Mouse (Mus musculus): Measurements from ENCODE around the gene Sorl1. TPM values are rescaled to one million over a fixed set of nuclear protein-coding genes. Genes with fewer than 3 reads are reported as not detected.

The Sorl1 gene
- polyA plus RNA-seq, 1 experiment, result 3.5 TPM

DNA sequence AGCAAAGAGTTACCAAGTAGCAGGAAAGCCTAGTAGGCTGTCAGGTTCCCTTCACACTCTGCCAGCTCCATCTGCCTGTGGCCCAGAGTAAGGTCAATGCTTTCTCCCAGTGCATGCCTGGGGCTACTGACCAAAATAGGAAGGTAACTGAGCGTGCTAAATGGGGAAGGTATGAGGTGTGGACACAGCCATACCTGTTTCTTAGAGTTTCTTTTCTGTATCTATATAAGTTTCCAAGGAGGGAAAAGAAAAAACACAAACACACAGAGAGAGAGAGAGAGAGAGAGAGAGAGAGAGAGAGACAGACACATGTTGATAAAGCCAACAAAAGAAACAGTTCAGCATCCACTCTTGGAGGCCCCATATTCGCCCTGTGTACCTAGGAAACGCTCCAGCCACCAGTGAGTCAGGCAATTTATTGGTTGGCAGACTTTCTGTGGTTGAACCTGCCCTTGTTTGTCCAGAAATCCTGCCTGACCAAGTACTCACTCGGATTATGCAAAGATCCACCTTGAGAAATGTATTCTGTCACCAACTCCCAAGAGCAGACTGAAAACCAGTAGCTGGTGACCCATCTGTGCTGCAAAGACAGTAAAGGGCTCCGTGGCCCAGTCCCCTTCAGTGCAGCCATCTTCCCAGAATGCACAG lies 25.5 kb downstream of the Sorl1 start:
- TF ChIP-seq CTCF (IDR thresholded peaks at IDR 0.05; ENCODE audit: borderline replicate concordance, insufficient read depth, low read length) (no peak), POLR2A (IDR thresholded peaks at IDR 0.05; ENCODE audit: low read depth, low read length) (no peak)
- H3K4me3 ChIP-seq (ENCODE audit: insufficient read depth, low read length), result no peak overlapping the region
- peaks cover 6% of the 10 kb centered on the region for H3K4me1 ChIP-seq (ENCODE audit: control insufficient read depth, insufficient read depth, low read length)
- H3K27ac ChIP-seq (ENCODE audit: insufficient read depth, low read length), result no peak overlapping the region

DNA sequence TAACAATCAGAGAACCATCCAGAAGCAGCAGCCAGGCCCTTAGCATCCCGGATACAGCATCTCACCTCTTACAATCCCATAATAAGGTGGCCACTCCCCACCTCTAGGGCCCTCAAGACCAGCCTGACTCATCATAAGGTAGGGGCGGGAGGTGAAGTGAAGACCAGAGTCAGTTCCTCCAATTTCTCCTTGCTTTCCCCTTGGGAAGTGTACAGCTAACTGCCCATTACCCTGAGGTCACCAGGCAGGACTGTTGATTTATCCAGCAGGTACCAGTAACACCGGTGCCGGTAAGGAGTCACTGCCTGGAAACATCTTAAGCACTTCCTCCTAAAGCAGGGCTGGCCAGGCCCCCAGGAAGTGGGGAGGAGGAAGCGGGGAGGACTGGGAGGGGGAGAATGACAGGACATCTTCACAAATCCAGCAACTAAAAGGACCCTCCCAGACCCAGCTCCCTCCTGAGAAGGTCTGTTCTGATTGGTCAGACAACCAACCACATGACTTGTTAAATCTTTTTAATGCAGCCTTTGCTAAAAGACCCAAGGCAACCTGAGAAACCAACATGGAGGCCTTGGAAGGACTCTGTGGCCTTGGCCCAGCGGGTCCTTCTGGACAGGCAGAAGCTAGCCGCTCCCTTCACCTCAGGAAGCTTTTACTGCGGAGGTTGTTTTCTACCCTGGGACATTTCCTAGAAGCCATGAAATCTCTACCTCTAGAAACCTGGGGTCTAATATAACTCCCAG lies 26.2 kb downstream of the Sorl1 start:
- TF ChIP-seq CTCF (IDR thresholded peaks at IDR 0.05; ENCODE audit: borderline replicate concordance, insufficient read depth, low read length) (no peak), POLR2A (IDR thresholded peaks at IDR 0.05; ENCODE audit: low read depth, low read length) (no peak)
- Histone ChIP-seq H3K4me1 (ENCODE audit: control insufficient read depth, insufficient read depth, low read length) (peaks cover 6% of the 10 kb centered on the region), H3K27ac (ENCODE audit: insufficient read depth, low read length) (no peak overlapping the region), H3K4me3 (ENCODE audit: insufficient read depth, low read length) (no peak overlapping the region)

DNA sequence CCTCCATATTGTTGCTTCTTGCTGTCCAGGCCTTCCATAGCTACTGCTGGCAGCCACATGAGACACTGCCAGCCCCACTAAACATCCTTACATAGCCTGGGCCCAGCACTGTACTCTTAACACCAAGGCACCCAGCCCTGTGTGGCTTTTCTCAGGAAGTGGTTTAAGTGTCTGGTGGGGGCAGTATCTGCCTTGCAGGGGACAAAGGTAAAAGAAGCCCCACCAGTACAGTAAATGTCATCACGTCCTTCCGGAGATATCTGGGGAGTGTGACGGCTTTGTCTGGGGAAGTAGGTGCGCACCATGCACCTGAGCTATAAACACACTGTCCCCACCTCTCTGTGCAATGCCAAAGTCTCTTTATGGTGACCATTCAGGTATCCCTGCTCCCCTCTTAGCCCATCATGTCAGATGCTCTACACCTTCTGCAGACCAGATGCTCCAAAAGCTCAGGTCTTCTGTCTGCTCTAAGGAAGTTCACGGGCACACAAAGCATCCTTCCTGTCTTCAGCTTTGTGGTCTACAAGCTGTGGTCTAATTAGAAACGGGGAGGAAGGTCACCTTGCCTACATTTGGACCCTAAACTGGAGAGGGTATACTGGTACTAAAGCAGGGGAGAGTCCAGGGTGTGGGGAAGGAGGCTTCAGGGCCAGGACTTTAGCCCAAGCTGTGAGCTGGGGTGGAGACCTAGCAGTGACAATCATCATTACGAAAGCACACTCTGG lies 26.9 kb downstream of the Sorl1 start:
- peaks cover 6% of the 10 kb centered on the region for H3K4me1 ChIP-seq (ENCODE audit: control insufficient read depth, insufficient read depth, low read length)
- no peak overlapping the region for H3K4me3 ChIP-seq (ENCODE audit: insufficient read depth, low read length)
- TF ChIP-seq POLR2A (IDR thresholded peaks at IDR 0.05; ENCODE audit: low read depth, low read length) (no peak), CTCF (IDR thresholded peaks at IDR 0.05; ENCODE audit: borderline replicate concordance, insufficient read depth, low read length) (no peak)
- no peak overlapping the region for H3K27ac ChIP-seq (ENCODE audit: insufficient read depth, low read length)

DNA sequence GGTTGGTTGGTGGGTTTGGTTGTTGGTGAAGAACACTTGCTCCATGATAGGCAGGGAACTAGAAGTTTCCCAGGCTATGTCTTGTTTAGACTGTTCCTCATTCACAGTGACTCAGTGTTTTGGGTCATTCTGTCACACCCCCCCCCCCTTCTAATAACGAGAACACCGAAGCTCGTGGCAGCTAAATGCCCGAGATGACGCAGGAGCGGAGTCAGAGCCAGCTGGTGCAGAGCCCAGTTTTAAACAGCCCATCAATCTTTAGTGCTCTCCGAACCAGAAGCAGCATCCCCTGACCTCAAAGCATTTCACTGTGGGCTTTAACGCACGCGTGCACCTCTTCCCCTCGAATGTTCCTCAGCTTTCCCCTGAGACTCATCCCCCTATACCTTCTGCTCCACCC lies 29.3 kb downstream of the Sorl1 start:
- no peak overlapping the region for H3K4me3 ChIP-seq (ENCODE audit: insufficient read depth, low read length)

DNA sequence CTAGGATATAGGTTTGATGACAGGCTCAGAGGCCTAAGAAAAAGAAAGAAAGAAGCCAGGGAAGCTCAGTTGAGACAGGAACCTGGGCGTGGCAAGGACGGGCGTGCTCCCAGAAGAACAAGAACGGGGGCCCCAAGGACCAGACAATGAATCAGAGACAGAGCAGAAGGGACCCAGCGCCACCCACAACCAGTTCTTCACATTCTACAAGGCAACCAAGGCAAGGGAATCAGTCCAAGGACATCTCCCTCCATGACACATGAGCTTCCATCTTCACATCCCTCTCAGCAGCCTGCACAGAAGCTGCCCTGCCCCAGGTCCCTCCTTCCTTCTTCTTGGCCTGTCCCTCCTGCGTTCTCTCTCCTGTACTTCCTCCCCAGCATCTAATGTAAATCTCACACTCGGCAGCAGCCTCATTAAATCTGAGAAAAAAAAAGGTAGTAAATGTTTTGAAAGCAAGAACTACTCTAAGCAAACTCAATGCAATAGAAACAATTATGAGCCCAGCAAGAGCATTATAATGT lies 30.0 kb downstream of the Sorl1 start:
- no peak overlapping the region for H3K4me3 ChIP-seq (ENCODE audit: insufficient read depth, low read length)
- H3K4me1 ChIP-seq (ENCODE audit: control insufficient read depth, insufficient read depth, low read length), result peaks cover 6% of the 10 kb centered on the region
- TF ChIP-seq CTCF (IDR thresholded peaks at IDR 0.05; ENCODE audit: borderline replicate concordance, insufficient read depth, low read length) (no peak), POLR2A (IDR thresholded peaks at IDR 0.05; ENCODE audit: low read depth, low read length) (no peak)
- H3K27ac ChIP-seq (ENCODE audit: insufficient read depth, low read length), result no peak overlapping the region

More for the DNA sequence above, 29.3 kb downstream of the Sorl1 start:
- Histone ChIP-seq H3K4me1 (ENCODE audit: control insufficient read depth, insufficient read depth, low read length) (peaks cover 6% of the 10 kb centered on the region), H3K27ac (ENCODE audit: insufficient read depth, low read length) (no peak overlapping the region)
- TF ChIP-seq POLR2A (IDR thresholded peaks at IDR 0.05; ENCODE audit: low read depth, low read length) (no peak), CTCF (IDR thresholded peaks at IDR 0.05; ENCODE audit: borderline replicate concordance, insufficient read depth, low read length) (no peak)

DNA sequence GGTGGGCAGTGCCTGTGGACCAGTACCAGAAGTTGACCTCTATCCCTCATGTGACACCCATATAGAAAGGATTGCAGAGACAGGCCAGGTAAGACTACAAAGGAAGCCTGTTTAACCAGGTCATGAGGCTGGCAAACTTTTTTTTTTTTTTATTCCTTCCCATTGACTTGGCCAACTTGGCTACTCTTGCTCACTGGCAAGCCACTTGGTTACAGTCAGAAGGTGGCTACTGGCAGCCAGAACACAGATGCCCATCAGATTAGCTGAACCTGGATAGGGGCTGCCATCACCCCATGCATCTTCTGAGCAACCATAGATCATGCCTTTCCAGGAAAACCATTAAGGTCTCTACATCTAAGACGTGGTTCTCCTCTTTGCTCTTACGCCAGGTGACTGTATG lies 31.3 kb downstream of the Sorl1 start:
- Histone ChIP-seq H3K4me3 (ENCODE audit: insufficient read depth, low read length) (no peak overlapping the region), H3K4me1 (ENCODE audit: control insufficient read depth, insufficient read depth, low read length) (peaks cover 10% of the 10 kb centered on the region), H3K27ac (ENCODE audit: insufficient read depth, low read length) (no peak overlapping the region)
- TF ChIP-seq POLR2A (IDR thresholded peaks at IDR 0.05; ENCODE audit: low read depth, low read length) (no peak), CTCF (IDR thresholded peaks at IDR 0.05; ENCODE audit: borderline replicate concordance, insufficient read depth, low read length) (no peak)

DNA sequence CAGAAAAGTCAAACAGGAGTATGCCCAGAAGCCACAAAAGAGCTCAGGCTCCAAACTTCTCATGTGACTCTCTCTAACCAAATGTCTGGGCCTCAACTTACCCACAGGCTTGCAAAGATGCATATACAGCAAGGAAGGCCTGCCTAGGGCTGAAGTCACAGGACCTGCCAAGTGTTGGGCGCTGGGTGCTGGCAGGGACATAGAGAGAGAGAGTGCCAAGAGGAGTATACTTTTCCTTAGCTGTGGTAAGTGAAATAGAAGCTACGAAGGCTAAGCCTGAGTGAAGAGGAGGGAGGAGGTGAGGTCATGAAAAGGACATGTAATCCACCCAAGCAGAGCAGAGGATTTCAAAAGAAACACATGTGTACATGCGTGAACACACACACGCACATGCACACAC lies 32.5 kb downstream of the Sorl1 start:
- H3K4me1 ChIP-seq (ENCODE audit: control insufficient read depth, insufficient read depth, low read length), result peaks cover 13% of the 10 kb centered on the region
- TF ChIP-seq POLR2A (IDR thresholded peaks at IDR 0.05; ENCODE audit: low read depth, low read length) (no peak), CTCF (IDR thresholded peaks at IDR 0.05; ENCODE audit: borderline replicate concordance, insufficient read depth, low read length) (no peak)
- H3K27ac ChIP-seq (ENCODE audit: insufficient read depth, low read length), result no peak overlapping the region
- no peak overlapping the region for H3K4me3 ChIP-seq (ENCODE audit: insufficient read depth, low read length)

DNA sequence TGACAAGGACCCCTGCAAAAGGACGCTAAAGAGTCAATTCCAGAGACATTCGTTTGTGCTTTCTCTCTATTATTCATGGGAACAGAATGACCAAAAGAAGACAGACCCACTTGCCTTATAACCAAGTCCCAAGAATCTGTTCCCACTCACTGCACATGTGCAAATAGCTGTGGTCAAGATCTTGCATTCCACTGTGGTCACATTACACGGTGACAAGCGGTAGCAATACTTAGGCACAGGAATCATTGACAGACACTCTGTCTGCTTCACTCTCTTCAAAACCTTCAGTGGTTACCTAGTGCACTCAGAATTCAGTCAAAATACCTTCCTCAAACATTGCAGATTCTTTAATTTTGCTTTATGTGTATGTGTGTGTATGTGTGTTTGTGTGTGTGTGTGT lies 36.2 kb downstream of the Sorl1 start:
- H3K4me3 ChIP-seq (ENCODE audit: insufficient read depth, low read length), result no peak overlapping the region
- no peak overlapping the region for H3K27ac ChIP-seq (ENCODE audit: insufficient read depth, low read length)
- peaks cover 7% of the 10 kb centered on the region; the same call in 1 of the 2 replicates for H3K4me1 ChIP-seq (ENCODE audit: control insufficient read depth, insufficient read depth, low read length)
- TF ChIP-seq POLR2A (IDR thresholded peaks at IDR 0.05; ENCODE audit: low read depth, low read length) (no peak), CTCF (IDR thresholded peaks at IDR 0.05; ENCODE audit: borderline replicate concordance, insufficient read depth, low read length) (no peak)

DNA sequence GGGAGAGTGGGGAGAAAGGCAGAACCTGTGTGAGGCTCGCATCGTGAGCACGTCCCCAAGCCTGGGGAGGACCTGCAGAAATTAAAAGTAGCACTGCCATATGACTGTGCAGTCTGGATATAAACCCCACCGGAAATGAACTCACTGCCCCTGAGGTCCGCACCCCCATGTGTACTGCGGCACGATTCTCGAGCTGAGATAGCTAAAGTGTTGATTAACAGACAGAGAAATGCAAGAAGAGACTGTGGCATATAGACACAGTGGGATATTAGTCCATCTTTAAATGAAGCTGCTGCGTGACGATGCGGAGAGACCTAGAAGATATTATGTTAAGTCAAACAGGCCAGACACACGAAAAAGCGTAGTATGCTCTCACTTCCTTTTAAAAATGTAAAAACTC lies 38.1 kb downstream of the Sorl1 start:
- no peak overlapping the region for H3K27ac ChIP-seq (ENCODE audit: insufficient read depth, low read length)
- TF ChIP-seq POLR2A (IDR thresholded peaks at IDR 0.05; ENCODE audit: low read depth, low read length), result no peak
- no peak for TF ChIP-seq CTCF (IDR thresholded peaks at IDR 0.05; ENCODE audit: borderline replicate concordance, insufficient read depth, low read length)

More for the DNA sequence above, 38.1 kb downstream of the Sorl1 start:
- H3K4me1 ChIP-seq (ENCODE audit: control insufficient read depth, insufficient read depth, low read length), result peaks cover 7% of the 10 kb centered on the region; the same call in 1 of the 2 replicates
- H3K4me3 ChIP-seq (ENCODE audit: insufficient read depth, low read length), result no peak overlapping the region
